ENCODE assay signal across 19 mouse cellular contexts in genomic region chr14:121970402-121970801, GRCm38 (mm10). TPM values are rescaled to one million over a fixed set of nuclear protein-coding genes. Genes with fewer than 3 reads are reported as not detected.
"Had no signal": no experiment of that assay in that cellular context is flagged by ENCODE, and none has a peak within 500 bp of the region (broad histone marks: within the 10 kb centered on the region; RNA-seq: fewer than 3 reads in every experiment).

No protein-coding gene starts in this region.

- H3K27me3 ChIP-seq: liver, embryonic 13.5 days; megakaryocyte, embryonic 14.5 days; midbrain, embryonic 13.5 days; neural tube, embryonic 13.5 days; stomach, embryonic 15.5 days had no signal

- H3K4me1 ChIP-seq: midbrain, embryonic 10.5 days; neural tube, embryonic 13.5 days; stomach, embryonic 15.5 days had no signal

- H3K9me3 ChIP-seq: liver, embryonic 13.5 days; megakaryocyte, embryonic 14.5 days; midbrain, embryonic 10.5 days; midbrain, embryonic 13.5 days; neural tube, embryonic 13.5 days; stomach, embryonic 15.5 days had no signal

- DNase-seq: kidney, adult 18-20 months; kidney, adult 9 months; kidney, postnatal 10 days; kidney, postnatal 36 days; layer of hippocampus, postnatal 36 days; liver, embryonic 13.5 days; lung, adult 2 months; lung, postnatal 36 days; retina, postnatal 1 day; right cerebral cortex, postnatal 25 days; thymus, postnatal 25 days had no signal

- H3K36me3 ChIP-seq: neural tube, embryonic 13.5 days; stomach, embryonic 15.5 days had no signal

- H3K27ac ChIP-seq: left cerebral cortex, adult 2 months; liver, embryonic 13.5 days; midbrain, embryonic 10.5 days; midbrain, embryonic 13.5 days; neural tube, embryonic 13.5 days; stomach, embryonic 15.5 days had no signal

- H3K4me3 ChIP-seq: left cerebral cortex, adult 2 months; liver, embryonic 13.5 days; megakaryocyte, embryonic 14.5 days; midbrain, embryonic 10.5 days; midbrain, embryonic 13.5 days; myocyte; neural tube, embryonic 13.5 days; stomach, embryonic 15.5 days had no signal

RNA-seq across cellular contexts. Expression of gene Gpr18, which starts 54.8 kb away (rescaled TPM):
- polyA plus RNA-seq: limb, embryonic 14.5 days; liver, embryonic 13.5 days; myocyte had no signal
